Mouse (Mus musculus): ENCODE results near the gene Sin3a. TPM values are rescaled to one million over a fixed set of nuclear protein-coding genes. Genes with fewer than 3 reads are reported as not detected.

Sin3a gene
- 62.7 and 62.9 TPM in 2 replicates for polyA plus RNA-seq (2016; fragmentation: Nextera tagmentation; extraction: Ambion mirVana)

GRCm38 (mm10) chr9:57071801-57072351, at the start of gene Sin3a:
Gene Sin3a, plus strand, starts transcription at chr9:57072040.
- Histone ChIP-seq H3K27ac (replicated peaks) (peak within 1 kb of the TSS; percentile 93), H3K4me1 (peaks cover 26% of the 10 kb centered on the region), H3K27me3 (replicated peaks; ENCODE audit: low read depth, poor library complexity, severe bottlenecking) (no peaks in the 10 kb centered on the region), H3K9me3 (no peaks in the 10 kb centered on the region), H3K4me3 (peak within 1 kb of the TSS; percentile 95), H3K36me3 (replicated peaks) (0 out of 2 replicates have a peak, but pooled peaks cover 2% of the 10 kb centered on the region)
- DNase-seq (ENCODE audit: low spot score): peak; percentile 85
- WGBS: under 1% methylated on average over 34 of the region's 34 CpGs

- Histone ChIP-seq H3K36me3 (replicated peaks) (peaks cover 92% of the 10 kb centered on the region), H3K4me3 (no peak overlapping the region), H3K9me3 (no peaks in the 10 kb centered on the region; the same call in 1 of the 2 replicates), H3K4me1 (no peaks in the 10 kb centered on the region), H3K27ac (replicated peaks) (no peak overlapping the region), H3K27me3 (replicated peaks; ENCODE audit: low read depth, poor library complexity, severe bottlenecking) (no peaks in the 10 kb centered on the region)
- WGBS: 95% methylated on average over 1 of the region's 1 CpGs
- DNase-seq (ENCODE audit: low spot score): no peak
These were observed 40.1 kb upstream of the Sin3a start for GRCm38 (mm10) chr9:57031756-57032155.

GRCm38 (mm10) chr9:57056237-57056636, 15.6 kb upstream of the Sin3a start:
- H3K27me3 ChIP-seq (replicated peaks; ENCODE audit: low read depth, poor library complexity, severe bottlenecking): no peaks in the 10 kb centered on the region
- 96% methylated on average over 1 of the region's 1 CpGs for WGBS
- H3K4me3 ChIP-seq: no peak overlapping the region
- H3K9me3 ChIP-seq: no peaks in the 10 kb centered on the region
- no peak for DNase-seq (ENCODE audit: low spot score)
- no peaks in the 10 kb centered on the region for H3K4me1 ChIP-seq
- H3K36me3 ChIP-seq (replicated peaks): peaks cover 85% of the 10 kb centered on the region
- no peak overlapping the region for H3K27ac ChIP-seq (replicated peaks)

GRCm38 (mm10) chr9:57064164-57064563, 7.7 kb upstream of the Sin3a start:
- no peak for DNase-seq (ENCODE audit: low spot score)
- Histone ChIP-seq H3K36me3 (replicated peaks) (peaks cover 52% of the 10 kb centered on the region), H3K4me3 (no peak overlapping the region), H3K27me3 (replicated peaks; ENCODE audit: low read depth, poor library complexity, severe bottlenecking) (no peaks in the 10 kb centered on the region), H3K27ac (replicated peaks) (no peak overlapping the region), H3K9me3 (no peaks in the 10 kb centered on the region), H3K4me1 (no peaks in the 10 kb centered on the region)
- 91% methylated on average over 2 of the region's 2 CpGs for WGBS

DNA sequence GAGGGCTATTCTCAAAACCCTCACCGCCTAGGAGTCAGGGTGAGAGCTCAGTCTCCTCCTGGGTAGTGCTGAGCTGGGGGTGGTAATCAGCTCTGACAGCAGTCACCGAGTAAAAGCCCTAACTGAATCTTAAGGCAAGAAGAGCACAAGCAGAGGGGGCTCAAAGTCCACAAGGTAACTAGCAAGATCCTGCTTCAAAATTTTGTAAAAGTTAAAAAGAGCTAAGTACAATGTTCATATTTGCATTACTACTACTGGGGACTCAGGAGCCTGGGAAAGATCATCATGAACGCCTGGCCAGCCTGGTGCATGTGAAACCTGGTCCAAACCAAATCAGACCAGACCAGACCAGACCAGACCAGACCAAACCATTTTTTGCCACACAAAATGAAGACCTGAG, 3.6 kb upstream of the Sin3a start:
- Histone ChIP-seq H3K4me1 (peaks cover 15% of the 10 kb centered on the region), H3K9me3 (no peaks in the 10 kb centered on the region), H3K27ac (replicated peaks) (no peak overlapping the region), H3K4me3 (no peak overlapping the region), H3K27me3 (replicated peaks; ENCODE audit: low read depth, poor library complexity, severe bottlenecking) (no peaks in the 10 kb centered on the region), H3K36me3 (replicated peaks) (peaks cover 18% of the 10 kb centered on the region)
- no peak for DNase-seq (ENCODE audit: low spot score)
- WGBS: 67% methylated on average over 3 of the region's 3 CpGs

DNA sequence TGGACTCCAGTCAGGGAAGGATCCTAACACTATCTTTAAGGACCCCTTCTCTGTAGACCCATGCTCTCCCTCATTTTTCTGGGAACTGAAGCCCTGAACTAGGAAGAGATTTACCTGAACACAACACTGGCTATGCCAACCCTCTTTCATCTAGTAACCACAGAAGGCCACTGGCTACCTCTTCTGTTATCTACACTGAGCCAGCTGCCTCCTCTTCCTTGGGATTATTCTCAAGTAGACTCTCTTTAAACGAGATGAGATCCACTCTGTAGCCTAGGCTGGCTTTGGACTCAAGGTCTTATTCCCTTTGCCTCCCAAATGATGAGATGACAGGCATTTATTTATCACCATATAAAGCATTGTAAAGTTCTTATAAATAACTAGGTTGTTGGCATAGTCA, 1.6 kb upstream of the Sin3a start:
- DNase-seq (ENCODE audit: low spot score): no peak
- H3K4me3 ChIP-seq: peak overlapping the region; percentile 95; the same call in 1 of the 2 replicates
- peaks cover 25% of the 10 kb centered on the region for H3K4me1 ChIP-seq
- no peaks in the 10 kb centered on the region for H3K27me3 ChIP-seq (replicated peaks; ENCODE audit: low read depth, poor library complexity, severe bottlenecking)
- H3K27ac ChIP-seq (replicated peaks): no peak overlapping the region
- peaks cover 10% of the 10 kb centered on the region for H3K36me3 ChIP-seq (replicated peaks)
- no peaks in the 10 kb centered on the region for H3K9me3 ChIP-seq
- WGBS: 65% methylated on average over 1 of the region's 1 CpGs

DNA sequence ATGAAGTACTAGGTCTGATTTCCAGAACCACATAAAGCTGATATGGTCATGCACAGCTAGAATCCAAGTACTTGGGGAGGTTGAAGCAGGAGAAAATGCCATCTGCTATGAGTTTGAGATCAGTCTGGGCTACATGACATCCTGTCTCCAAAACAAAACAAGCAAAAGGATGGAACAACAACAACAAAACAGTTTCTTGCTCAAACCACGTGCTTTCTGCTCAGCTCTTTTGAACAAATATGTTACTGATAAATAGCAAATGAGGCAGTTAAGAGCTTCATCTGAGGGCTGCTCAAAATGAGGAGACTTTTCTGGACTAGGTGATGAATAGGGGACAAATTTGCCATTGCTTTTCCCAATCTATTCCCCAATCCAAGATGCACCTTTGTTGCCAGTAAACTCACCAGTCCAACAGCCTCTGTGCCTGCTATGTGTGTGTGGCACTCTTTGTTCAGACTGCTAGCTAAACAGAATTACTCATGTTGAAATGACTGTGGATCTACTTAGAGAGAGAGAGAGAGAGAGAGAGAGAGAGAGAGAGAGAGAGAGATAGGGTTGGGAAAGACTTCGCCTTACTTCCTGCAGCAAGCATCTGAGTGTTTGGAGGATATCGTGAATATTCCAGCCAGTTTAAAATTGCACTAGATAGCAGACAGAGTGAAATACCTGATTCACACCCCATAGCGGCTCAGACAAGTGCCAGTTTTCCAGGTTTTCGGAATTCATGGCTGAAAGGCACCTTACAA, 867 bp upstream of the Sin3a start:
- Histone ChIP-seq H3K4me3 (peak overlapping the region; percentile 95), H3K9me3 (no peaks in the 10 kb centered on the region), H3K27ac (replicated peaks) (peak overlapping the region; percentile 93), H3K27me3 (replicated peaks; ENCODE audit: low read depth, poor library complexity, severe bottlenecking) (no peaks in the 10 kb centered on the region), H3K36me3 (replicated peaks) (0 out of 2 replicates have a peak, but pooled peaks cover 4% of the 10 kb centered on the region), H3K4me1 (peaks cover 26% of the 10 kb centered on the region)
- WGBS: 22% methylated on average over 5 of the region's 5 CpGs
- no peak for DNase-seq (ENCODE audit: low spot score)

DNA sequence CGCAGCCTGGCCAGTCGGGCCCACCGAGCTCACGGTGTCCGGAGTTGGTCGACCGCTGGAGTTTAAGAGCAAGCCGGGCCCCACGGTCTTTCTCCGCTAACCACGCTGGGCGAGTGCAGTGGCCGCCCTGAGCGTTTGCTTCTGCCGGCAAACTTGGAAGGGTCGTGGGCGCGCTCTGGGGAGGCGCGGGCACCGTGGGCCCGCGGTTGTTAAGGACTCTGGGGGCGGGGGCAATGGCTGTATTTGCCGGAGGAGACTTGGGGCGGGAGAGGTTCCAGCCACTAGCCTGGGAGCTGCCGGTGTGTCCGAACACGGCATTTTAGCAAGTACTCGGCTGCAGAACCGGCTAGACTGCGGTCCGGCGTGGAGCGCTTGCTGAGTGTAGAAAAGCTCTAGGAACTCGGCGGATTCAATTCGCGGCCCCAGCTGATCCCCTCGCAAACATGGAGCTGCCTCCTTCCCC, 717 bp downstream of the Sin3a start:
- under 1% methylated on average over 40 of the region's 40 CpGs for WGBS
- no peaks in the 10 kb centered on the region for H3K27me3 ChIP-seq (replicated peaks; ENCODE audit: low read depth, poor library complexity, severe bottlenecking)
- no peak for DNase-seq (ENCODE audit: low spot score)
- peak overlapping the region; percentile 95 for H3K4me3 ChIP-seq
- no peaks in the 10 kb centered on the region for H3K9me3 ChIP-seq
- peaks cover 31% of the 10 kb centered on the region for H3K4me1 ChIP-seq
- peak overlapping the region; percentile 93 for H3K27ac ChIP-seq (replicated peaks)
- H3K36me3 ChIP-seq (replicated peaks): no peaks in the 10 kb centered on the region

DNA sequence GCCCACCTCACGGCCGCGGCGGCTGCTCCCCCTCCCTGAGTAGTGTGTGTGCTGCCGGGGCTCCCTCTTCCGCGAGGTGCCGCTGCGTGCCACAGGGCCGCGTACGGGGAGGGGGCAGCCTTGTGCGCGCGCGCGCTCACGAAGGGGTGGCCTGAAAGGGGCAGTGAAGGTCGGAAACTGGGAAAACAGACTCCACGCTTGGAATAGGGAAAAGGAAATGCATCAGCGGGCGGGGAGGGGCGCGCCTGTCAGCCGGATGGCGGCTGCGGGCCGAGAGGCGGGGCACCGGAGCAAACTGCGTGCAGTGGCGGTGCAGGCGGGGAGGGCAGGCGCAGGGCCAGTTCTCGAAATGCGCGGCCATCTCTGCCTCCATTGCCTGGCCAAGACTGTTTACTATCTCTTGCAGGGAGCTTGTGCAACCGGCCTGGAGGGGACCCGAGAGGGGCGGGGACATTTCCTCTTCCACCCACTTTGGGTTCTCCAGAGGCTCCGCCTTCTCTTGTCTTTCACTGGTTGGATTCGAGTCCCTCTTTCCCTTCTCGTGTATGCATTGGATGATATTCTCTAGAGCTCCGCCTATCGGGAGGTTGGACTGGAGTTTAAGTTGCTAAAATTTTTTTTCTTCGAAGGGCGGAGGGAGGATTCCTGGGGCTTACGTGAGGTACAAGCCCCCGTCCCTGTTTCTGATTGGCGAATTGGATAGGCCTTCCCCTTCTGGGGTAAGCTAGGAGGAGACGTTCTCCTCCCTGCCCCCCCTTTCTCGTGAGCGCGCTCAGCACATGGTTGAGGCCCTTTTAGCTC, 1.3 kb downstream of the Sin3a start:
- peak overlapping the region; percentile 95 for H3K4me3 ChIP-seq
- H3K9me3 ChIP-seq: no peaks in the 10 kb centered on the region
- DNase-seq (ENCODE audit: low spot score): peak; percentile 97
- H3K36me3 ChIP-seq (replicated peaks): no peaks in the 10 kb centered on the region
- peak overlapping the region; percentile 93 for H3K27ac ChIP-seq (replicated peaks)
- under 1% methylated on average over 54 of the region's 54 CpGs for WGBS
- peaks cover 37% of the 10 kb centered on the region for H3K4me1 ChIP-seq
- H3K27me3 ChIP-seq (replicated peaks; ENCODE audit: low read depth, poor library complexity, severe bottlenecking): no peaks in the 10 kb centered on the region

DNA sequence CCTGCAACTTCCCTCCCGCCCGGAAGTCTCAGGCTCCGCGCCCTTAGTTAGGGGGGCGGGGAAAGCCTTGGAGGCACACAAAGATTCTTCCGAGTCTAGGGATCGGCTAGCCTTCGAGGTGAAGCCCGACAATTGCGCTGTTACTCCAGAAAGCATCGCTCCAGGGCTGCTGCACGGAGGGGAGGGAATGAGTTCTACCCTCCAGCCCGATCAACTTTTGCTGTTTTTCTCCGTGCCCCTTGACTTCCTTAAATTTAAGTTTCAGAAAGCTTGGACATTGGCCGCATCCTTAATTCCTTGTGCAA, 1.9 kb downstream of the Sin3a start:
- Histone ChIP-seq H3K4me3 (peak overlapping the region; percentile 95), H3K9me3 (no peaks in the 10 kb centered on the region), H3K4me1 (peaks cover 37% of the 10 kb centered on the region), H3K36me3 (replicated peaks) (0 out of 2 replicates have a peak, but pooled peaks cover under 1% of the 10 kb centered on the region), H3K27me3 (replicated peaks; ENCODE audit: low read depth, poor library complexity, severe bottlenecking) (no peaks in the 10 kb centered on the region), H3K27ac (replicated peaks) (peak overlapping the region; percentile 92)
- WGBS: under 1% methylated on average over 15 of the region's 15 CpGs
- no peak for DNase-seq (ENCODE audit: low spot score)

DNA sequence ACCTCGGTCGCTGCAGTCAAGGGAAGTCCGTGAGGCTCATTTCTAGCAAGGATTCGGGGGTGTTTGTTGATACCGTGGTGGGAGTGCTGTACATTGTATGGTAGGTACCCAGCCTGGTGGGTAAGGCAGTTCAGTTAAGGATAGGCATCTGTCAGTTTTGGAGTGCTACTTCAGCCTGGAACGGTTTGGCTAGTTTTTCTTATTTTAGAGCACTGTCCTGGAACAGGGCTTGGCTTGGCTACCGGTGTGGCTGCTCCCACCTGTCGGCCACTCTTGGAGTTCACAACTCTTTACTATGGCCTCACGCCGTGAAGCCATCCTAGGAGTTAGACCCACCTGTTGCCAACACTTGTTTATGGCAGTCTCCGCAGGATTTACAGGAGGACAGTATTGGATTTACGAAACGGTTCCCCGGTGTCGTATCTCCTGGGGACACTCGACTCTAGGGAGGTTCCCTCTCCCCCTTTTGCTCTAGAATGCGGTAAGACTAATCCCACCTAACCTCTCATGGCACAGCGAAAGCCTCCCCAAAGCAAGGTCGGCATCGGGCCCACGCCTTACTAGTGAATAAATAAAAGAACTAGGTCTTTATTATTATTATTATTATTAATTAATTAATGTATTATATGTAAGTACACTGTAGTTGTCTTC, 2.5 kb downstream of the Sin3a start:
- H3K4me1 ChIP-seq: peaks cover 37% of the 10 kb centered on the region
- 0 out of 2 replicates have a peak, but pooled peaks cover 2% of the 10 kb centered on the region for H3K36me3 ChIP-seq (replicated peaks)
- no peaks in the 10 kb centered on the region for H3K9me3 ChIP-seq
- H3K4me3 ChIP-seq: peak overlapping the region; percentile 95
- 6% methylated on average over 21 of the region's 21 CpGs for WGBS
- peak; percentile 59 for DNase-seq (ENCODE audit: low spot score)
- no peaks in the 10 kb centered on the region for H3K27me3 ChIP-seq (replicated peaks; ENCODE audit: low read depth, poor library complexity, severe bottlenecking)
- peak overlapping the region; percentile 92 for H3K27ac ChIP-seq (replicated peaks)

Data from embryonic facial prominence, embryonic 10.5 days (tissue).